Mouse (Mus musculus) MN1 (cell line): Measurements from ENCODE around the gene Mta2.

Experiments used
- DNase-seq: peaks from one replicate; pipeline ENCODE4 v3.0.0-alpha.2; 2016; ENCODE audit warnings: low spot score

Mta2 gene

GRCm38 (mm10) chr19:8929224-8930088 lies 12.2 kb upstream of the Mta2 start, which contains the start of the genes Rom1 and Eml3:
Gene Rom1, minus strand, starts transcription at chr19:8929356.
Gene Eml3, plus strand, starts transcription at chr19:8929552.
- peak; percentile 86 for DNase-seq

DNA sequence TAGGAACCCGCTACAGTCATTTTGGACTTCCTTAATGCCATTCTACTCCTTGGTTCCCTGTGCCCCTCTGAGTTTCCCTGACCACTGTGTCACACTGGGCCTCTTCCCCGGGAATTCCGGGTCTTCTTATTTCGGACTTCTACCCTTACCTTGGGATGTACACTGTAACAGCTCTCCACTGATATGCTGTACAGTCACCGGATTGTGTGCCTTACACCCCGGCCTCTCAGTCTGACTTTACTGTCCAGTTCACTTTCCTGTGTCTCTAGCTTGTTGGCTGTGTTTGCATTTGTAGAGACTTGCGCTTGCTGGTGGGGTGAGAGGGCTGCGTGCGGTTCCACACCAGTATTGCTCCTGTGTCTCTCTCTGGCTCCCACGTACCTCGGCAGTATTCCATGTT lies 11.6 kb upstream of the Mta2 start:
- no peak for DNase-seq

GRCm38 (mm10) chr19:8930771-8931170 lies 10.9 kb upstream of the Mta2 start:
- DNase-seq = no peak

DNA sequence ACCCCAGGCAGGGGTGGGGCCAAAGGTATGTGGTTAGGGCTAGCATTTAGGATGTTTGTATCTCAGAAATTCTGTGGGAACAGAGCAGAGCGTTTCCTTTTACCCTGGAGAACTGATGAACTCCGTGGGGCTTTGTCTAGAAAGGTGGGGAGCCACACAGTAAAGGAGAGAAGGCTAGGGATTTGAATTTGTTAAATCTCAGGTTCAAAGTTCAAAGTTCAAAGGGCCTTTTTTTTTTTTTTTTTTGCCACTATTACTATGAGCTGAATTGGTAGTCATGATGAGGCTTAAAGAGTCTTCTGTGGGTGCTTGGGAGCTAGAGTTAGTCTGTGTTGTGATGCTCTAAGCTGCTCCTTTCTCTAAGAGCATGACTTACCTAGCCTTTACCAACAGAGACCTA lies 4.9 kb upstream of the Mta2 start:
- no peak for DNase-seq

- no peak for DNase-seq
Observed at GRCm38 (mm10) chr19:8940526-8941133, 1.0 kb upstream of the Mta2 start.

DNA sequence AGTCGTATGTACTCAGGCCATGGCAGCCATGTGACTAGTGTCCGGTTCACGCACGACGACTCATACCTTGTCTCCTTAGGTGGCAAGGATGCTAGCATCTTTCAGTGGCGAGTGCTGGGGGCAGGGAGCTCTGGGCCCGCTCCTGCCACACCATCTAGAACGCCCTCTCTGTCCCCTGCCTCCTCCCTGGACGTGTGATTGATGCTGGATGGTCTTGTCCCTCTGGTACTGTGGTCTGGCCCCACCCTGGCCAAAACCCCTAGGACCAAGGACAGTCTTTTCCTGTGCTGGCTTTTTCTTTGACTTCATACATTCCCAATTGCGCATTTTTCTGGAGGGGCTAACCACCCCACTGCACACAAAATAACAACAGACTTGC lies 550 bp upstream of the Mta2 start:
- DNase-seq = no peak

GRCm38 (mm10) chr19:8942276-8942964 lies 745 bp downstream of the Mta2 start:
- DNase-seq = no peak

DNA sequence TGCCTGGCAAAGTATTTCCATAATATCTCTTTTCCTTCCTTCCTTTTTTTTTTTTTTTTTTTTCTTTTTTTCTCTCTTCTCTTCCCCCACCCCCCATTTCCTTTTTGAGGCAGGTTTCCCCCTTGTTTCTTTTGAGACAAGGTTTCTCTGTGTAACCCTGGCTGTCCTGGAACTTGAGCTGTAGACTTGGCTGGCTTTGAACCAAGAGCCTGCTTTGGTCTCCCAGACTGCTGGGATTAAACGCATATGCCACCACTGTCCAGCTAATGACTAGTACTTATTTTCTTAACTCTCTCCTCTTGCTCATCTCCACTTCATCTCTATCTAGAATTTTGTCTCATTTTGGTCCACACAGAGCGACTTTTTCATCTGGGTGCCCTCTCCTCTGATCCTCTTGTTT lies 1.4 kb downstream of the Mta2 start:
- no peak for DNase-seq

DNA sequence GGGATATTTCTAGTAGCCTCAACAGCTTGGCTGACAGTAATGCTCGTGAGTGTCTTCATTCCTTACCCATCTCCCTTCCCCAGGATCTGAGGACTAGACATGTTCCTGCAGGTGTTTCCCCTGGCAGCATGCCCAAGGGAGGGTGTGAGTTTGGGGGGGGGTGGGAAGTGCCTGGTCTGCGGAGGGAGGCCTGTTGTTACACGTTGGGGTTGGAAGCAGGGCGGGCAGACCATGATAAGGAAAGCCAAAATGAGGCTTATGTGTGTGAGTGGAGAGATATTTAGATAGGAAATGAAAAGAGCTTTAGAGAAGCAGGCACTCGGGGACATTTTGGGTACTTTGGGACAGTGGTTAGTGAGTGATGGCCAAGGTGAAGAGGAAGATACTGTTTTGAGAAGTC lies 2.4 kb downstream of the Mta2 start:
- no peak for DNase-seq

DNA sequence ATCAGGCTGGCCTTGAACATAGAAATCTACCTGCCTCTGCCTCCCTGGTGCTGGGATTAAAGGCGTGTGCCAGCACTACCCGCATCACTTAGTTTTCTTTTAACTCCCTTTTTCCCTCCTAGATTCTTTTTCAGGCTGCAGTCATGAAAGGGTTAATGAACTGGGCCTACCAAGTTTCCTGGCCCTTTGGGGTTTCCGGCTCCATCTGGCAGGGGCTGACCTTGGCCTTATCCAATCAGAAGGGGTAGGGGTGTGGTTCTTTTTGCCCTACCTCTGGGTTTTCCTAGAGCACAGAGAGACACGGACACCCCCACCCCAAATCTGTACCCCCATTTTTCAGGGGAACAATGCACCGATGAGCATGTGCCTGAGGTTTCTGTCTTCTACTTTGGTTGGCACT lies 3.1 kb downstream of the Mta2 start:
- peak; percentile 57 for DNase-seq

GRCm38 (mm10) chr19:8945251-8945650 lies 3.6 kb downstream of the Mta2 start:
- DNase-seq = no peak

GRCm38 (mm10) chr19:8946929-8947328 lies 5.3 kb downstream of the Mta2 start:
- no peak for DNase-seq

DNA sequence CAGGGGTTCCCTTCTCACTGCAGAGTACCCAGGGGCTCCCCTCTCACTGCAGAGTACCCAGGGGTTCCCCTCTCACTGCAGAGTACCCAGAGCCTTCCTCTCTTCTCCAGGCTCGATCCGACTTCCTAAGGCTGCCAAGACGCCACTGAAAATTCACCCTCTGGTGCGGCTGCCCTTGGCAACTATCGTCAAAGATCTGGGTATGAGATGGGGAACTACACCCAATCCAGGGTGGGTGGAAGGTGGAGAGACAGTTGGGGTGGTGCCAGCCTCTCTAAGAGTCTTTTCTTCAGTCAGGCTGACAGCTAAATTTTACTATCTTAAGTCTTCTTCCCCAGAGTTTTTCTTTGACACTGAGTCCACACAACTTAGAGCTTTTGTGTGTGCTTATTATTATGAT lies 8.5 kb downstream of the Mta2 start:
- no peak for DNase-seq

- DNase-seq = no peak
Observed at GRCm38 (mm10) chr19:8952241-8952640, 10.6 kb downstream of the Mta2 start.

DNA sequence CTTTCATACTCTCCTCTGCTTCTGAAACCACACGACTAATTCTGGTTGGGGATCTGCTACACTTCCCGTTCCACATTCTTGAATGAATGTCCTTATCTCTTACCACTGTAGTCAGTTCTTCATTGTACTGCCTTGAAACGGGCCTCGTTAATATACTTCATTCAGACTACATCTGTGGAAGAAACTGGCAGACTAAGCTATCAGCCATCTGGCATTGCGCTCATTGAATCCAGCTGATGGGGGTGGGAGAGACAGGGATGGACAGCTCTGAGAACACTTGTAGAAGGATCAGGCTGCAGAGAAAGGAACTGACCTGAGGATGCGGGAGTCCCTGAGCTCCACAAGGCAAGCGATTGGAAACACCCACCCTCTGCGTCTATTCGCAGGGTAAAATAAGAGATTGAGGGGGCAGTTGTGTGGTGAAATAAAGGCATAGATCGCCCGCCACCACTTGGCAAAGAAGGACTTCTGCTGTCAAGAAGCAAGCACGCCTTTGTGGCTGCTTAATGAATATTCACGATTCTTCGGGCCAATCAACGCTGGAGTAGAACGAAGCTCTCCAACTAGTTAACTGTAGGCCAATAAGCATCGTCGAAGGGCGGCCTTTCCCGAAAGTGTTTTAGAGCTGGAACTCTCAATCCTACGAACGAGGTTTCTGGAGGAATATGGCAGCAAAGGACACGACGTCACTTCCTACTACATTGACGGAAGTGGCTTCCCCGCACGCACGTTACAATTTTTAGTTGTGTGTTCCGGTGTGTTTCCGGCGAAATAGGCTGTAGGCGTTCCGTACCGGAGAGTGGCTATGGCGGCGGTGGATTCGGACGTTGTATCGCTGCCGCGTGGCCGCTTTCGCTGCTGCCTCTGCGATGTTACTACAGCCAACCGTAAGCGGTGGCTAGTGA lies 11.7 kb downstream of the Mta2 start, which contains the start of gene Tut1:
Tut1 (plus strand) TSS at position 713 of the 905 bp plus-strand sequence.
- peak; percentile 96 for DNase-seq

GRCm38 (mm10) chr19:8954171-8954570 lies 12.5 kb downstream of the Mta2 start:
- DNase-seq = no peak

DNA sequence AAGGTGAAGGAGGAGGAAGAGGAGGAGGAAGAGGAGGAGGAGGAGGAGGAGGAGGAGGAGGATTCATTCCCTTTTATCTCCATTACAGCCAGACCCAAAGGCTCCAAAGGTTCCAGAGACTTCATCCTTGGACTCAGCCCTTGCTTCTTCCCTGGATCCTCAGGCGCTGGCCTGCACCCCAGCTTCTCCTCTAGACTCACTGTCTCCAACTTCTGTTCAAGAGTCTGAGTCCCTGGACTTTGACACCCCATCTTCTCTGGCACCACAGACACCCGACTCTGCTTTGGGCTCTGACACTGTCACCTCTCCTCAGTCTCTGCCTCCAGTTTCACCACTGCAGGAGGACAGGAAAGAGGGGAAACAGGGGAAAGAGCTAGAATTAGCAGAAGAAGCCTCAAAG lies 20.6 kb downstream of the Mta2 start:
- DNase-seq = no peak

GRCm38 (mm10) chr19:8965075-8965474 lies 23.4 kb downstream of the Mta2 start:
- DNase-seq = no peak

- DNase-seq = no peak
Observed at GRCm38 (mm10) chr19:8965771-8966170, 24.1 kb downstream of the Mta2 start.

DNA sequence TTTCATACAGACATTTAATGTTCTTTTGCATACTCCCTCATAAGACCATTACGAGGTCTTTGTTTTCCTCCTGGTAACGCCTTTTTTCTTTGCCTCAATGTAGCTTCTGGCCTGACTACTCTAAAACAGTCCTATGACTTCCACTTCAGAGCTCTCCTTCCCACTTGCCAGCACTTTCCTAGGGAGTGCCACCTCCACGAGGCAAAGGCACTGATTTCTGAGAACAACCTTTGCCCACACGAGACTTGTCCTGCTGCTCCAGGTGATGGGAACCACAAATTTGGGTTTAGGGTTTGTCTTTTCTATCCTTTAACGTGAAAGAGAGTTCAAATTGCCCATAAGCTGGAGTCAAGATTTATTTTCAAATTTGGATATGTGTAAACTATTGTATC lies 24.5 kb downstream of the Mta2 start:
- DNase-seq = no peak

DNA sequence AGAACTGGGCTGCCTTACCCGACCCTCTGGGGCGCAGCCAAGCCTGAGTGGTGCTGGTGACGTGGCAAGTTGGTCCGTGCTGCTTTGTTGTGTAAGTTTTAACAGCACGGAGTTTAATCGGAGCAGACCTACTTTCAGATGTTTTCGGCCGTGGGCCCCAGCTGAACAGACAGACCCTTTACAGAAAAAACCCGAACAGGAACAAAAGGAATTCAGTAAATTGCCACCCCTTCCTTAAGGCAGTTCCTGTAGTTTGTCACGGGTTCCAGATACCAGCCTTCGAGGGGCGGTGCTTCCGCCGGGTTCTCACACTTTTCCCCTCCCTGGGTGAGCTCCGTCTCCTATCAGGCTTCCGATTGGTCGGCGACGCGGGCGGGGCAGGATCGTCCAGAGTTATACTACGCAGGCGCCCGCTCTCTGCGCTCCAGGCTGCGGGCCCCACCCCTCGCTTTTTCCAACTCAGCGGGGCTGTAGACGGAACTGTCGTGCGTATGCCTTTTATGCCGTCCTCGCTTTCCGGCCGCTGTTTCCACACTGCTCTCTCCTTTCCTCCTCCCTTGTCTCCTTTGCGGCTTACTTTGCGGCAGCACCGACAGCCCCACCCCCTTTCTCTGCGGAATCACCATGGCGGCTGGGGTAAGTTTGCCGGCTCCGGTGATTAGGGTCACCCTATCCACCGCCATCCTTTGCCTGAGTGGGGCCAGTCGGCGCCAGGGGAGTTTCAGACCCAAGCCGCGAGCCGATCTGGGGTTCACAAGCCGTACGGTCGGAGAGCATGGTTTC lies 25.1 kb downstream of the Mta2 start, which contains the start of gene Eef1g:
Eef1g (plus strand) TSS at position 452 of the 783 bp plus-strand sequence.
- DNase-seq = peak; percentile 96
